Mouse (Mus musculus) embryonic facial prominence, embryonic 15.5 days (tissue): ENCODE measurements at regions not wholly inside any gene's neighbourhood (a gene's known extent, or its start where the extent isn't known, plus 50 kb on each side); places are given as distances from the start of the nearest gene placed in this dataset.

ENCODE experiments used
- ATAC-seq: fragments of 200-750 bp; cut with Nextera tagmentation; 2 replicates; pipeline ENCODE4 v1.8.0; 2017; ENCODE audit warnings: low read depth, moderate TSS enrichment; ENCODE audit not compliant: insufficient number of reproducible peaks, low FRiP score, low TSS enrichment
- H3K27ac ChIP-seq: fragments of 300-500 bp; sonication (generic); replicated peaks from 2 replicates; pipeline ENCODE4 v1.5.1; 2015; ENCODE audit warnings: mild to moderate bottlenecking, inconsistent platforms
- H3K27me3 ChIP-seq: fragments of 300-500 bp; sonication (generic); 2 replicates; pipeline ENCODE4 v1.6.1; 2015; ENCODE audit warnings: inconsistent platforms
- H3K36me3 ChIP-seq: fragments of 300-500 bp; sonication (generic); 2 replicates; pipeline ENCODE4 v1.6.1; 2015; ENCODE audit warnings: mild to moderate bottlenecking, inconsistent platforms
- H3K4me1 ChIP-seq: fragments of 300-500 bp; sonication (generic); 2 replicates; pipeline ENCODE4 v1.6.1; 2015; ENCODE audit warnings: inconsistent platforms
- H3K4me2 ChIP-seq: fragments of 300-500 bp; sonication (generic); replicated peaks from 2 replicates; pipeline ENCODE4 v1.6.1; 2015; ENCODE audit warnings: mild to moderate bottlenecking, inconsistent platforms
- H3K4me3 ChIP-seq: fragments of 300-500 bp; sonication (generic); replicated peaks from 2 replicates; pipeline ENCODE4 v1.5.1; 2015; ENCODE audit warnings: mild to moderate bottlenecking, inconsistent platforms
- H3K9ac ChIP-seq: fragments of 300-500 bp; sonication (generic); 2 replicates; pipeline ENCODE4 v1.6.1; 2015; ENCODE audit warnings: inconsistent platforms
- H3K9me3 ChIP-seq: fragments of 300-500 bp; sonication (generic); replicated peaks from 2 replicates; pipeline ENCODE4 v1.6.1; 2016; ENCODE audit warnings: inconsistent platforms
- WGBS: fragments of 180-500 bp; shearing (Covaris S2); methylation state at CpG from one replicate; pipeline ENCODE4 v1.1.7; 2015; 5-methylcytosine and 5-hydroxymethylcytosine counted together

- Histone ChIP-seq H3K4me3 (no peak overlapping the region), H3K9me3 (no peaks in the 10 kb centered on the region), H3K36me3 (no peaks in the 10 kb centered on the region), H3K4me2 (no peak overlapping the region), H3K27ac (0 out of 2 replicates have a peak overlapping the region, but pooled peaks have one; percentile 12), H3K4me1 (peaks cover 7% of the 10 kb centered on the region; the same call in 1 of the 2 replicates), H3K27me3 (no peaks in the 10 kb centered on the region), H3K9ac (no peak overlapping the region)
- 13% methylated on average over 5 of the region's 5 CpGs for WGBS
- peak; percentile 75 for ATAC-seq
These were observed 194.8 kb upstream of the Rack1 start for GRCm38 (mm10) chr11:48605223-48605824.

DNA sequence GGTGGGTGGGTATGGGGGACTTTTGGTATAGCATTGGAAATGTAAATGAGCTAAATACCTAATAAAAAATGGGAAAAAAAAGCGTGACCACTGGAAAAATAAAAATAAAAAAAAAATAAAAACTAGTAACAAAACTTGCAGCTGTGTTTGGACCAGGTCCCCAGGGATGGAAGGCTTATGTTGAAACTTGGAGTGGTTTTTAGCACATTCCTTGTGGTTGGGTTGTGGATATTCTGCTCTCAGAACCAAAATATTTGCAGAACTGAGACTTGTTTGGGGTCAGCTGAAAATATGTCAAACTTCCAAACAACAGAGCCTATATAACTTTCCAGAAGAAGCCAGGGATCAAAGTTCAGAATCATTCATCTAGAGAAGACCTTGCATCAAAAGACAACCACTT is 199.0 kb upstream of the Rack1 start:
- H3K9me3 ChIP-seq: no peaks in the 10 kb centered on the region
- 55% methylated on average over 1 of the region's 1 CpGs for WGBS
- no peaks in the 10 kb centered on the region for H3K27me3 ChIP-seq
- no peaks in the 10 kb centered on the region for H3K36me3 ChIP-seq
- ATAC-seq: no peak
- H3K4me2 ChIP-seq: no peak overlapping the region
- peaks cover 7% of the 10 kb centered on the region; the same call in 1 of the 2 replicates for H3K4me1 ChIP-seq
- no peak overlapping the region for H3K9ac ChIP-seq
- H3K27ac ChIP-seq: no peak overlapping the region
- H3K4me3 ChIP-seq: no peak overlapping the region

DNA sequence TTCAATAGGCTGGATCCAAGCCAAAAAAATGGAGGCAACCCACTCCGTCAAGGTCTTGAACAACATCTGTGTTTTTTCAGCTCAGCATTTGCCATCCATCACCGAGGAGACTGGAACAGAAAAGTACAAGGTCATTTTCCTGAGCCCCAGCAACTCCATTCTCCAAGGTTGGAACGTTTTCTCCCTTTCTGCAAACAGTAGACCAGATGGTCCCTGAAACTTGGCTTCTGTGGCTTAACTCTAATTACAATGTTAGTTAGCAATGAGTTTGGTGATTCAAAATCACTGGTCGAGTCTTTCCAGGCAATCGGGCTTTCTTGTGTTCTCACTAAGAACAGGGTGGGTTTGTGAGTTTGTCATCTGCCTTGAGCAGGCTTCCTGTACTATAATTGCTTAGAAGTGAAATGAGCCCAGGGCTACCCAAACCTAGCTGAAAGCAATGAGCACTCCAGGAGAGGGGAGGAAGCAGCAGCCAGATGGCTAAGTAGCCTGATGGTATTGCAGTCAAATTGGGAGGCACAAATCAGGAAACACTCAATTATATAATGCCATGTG is 200.5 kb upstream of the Rack1 start:
- Histone ChIP-seq H3K4me1 (no peaks in the 10 kb centered on the region), H3K9me3 (no peaks in the 10 kb centered on the region), H3K4me2 (no peak overlapping the region), H3K4me3 (no peak overlapping the region), H3K9ac (no peak overlapping the region), H3K36me3 (no peaks in the 10 kb centered on the region), H3K27me3 (no peaks in the 10 kb centered on the region), H3K27ac (no peak overlapping the region)
- 62% methylated on average over 5 of the region's 5 CpGs for WGBS
- no peak for ATAC-seq

- Histone ChIP-seq H3K4me2 (no peak overlapping the region), H3K9ac (no peak overlapping the region), H3K4me3 (no peak overlapping the region), H3K27me3 (no peaks in the 10 kb centered on the region), H3K4me1 (no peaks in the 10 kb centered on the region), H3K27ac (no peak overlapping the region), H3K36me3 (no peaks in the 10 kb centered on the region), H3K9me3 (no peaks in the 10 kb centered on the region)
- ATAC-seq: no peak
These were observed 201.1 kb upstream of the Rack1 start for GRCm38 (mm10) chr11:48599033-48599432.

GRCm38 (mm10) chr11:48594429-48594828 is 205.7 kb upstream of the Rack1 start:
- Histone ChIP-seq H3K4me1 (no peaks in the 10 kb centered on the region), H3K9ac (no peak overlapping the region), H3K4me3 (no peak overlapping the region), H3K27ac (no peak overlapping the region), H3K9me3 (no peaks in the 10 kb centered on the region), H3K27me3 (no peaks in the 10 kb centered on the region), H3K36me3 (no peaks in the 10 kb centered on the region), H3K4me2 (no peak overlapping the region)
- no peak for ATAC-seq
- WGBS: 19% methylated on average over 5 of the region's 5 CpGs

- Histone ChIP-seq H3K9ac (no peak overlapping the region), H3K4me1 (no peaks in the 10 kb centered on the region), H3K4me2 (no peak overlapping the region), H3K27me3 (no peaks in the 10 kb centered on the region), H3K4me3 (no peak overlapping the region), H3K27ac (no peak overlapping the region), H3K9me3 (no peaks in the 10 kb centered on the region), H3K36me3 (no peaks in the 10 kb centered on the region)
- 30% methylated on average over 9 of the region's 9 CpGs for WGBS
- no peak for ATAC-seq
These were observed 211.1 kb upstream of the Rack1 start for GRCm38 (mm10) chr11:48588833-48589649.

- H3K9ac ChIP-seq: no peak overlapping the region
- no peaks in the 10 kb centered on the region for H3K9me3 ChIP-seq
- ATAC-seq: no peak
- H3K4me3 ChIP-seq: no peak overlapping the region
- WGBS: 91% methylated on average over 3 of the region's 3 CpGs
- no peak overlapping the region for H3K4me2 ChIP-seq
- no peaks in the 10 kb centered on the region for H3K4me1 ChIP-seq
- no peak overlapping the region for H3K27ac ChIP-seq
- H3K27me3 ChIP-seq: no peaks in the 10 kb centered on the region
- H3K36me3 ChIP-seq: no peaks in the 10 kb centered on the region
These were observed 231.4 kb upstream of the Rack1 start for GRCm38 (mm10) chr11:48568769-48569168.

DNA sequence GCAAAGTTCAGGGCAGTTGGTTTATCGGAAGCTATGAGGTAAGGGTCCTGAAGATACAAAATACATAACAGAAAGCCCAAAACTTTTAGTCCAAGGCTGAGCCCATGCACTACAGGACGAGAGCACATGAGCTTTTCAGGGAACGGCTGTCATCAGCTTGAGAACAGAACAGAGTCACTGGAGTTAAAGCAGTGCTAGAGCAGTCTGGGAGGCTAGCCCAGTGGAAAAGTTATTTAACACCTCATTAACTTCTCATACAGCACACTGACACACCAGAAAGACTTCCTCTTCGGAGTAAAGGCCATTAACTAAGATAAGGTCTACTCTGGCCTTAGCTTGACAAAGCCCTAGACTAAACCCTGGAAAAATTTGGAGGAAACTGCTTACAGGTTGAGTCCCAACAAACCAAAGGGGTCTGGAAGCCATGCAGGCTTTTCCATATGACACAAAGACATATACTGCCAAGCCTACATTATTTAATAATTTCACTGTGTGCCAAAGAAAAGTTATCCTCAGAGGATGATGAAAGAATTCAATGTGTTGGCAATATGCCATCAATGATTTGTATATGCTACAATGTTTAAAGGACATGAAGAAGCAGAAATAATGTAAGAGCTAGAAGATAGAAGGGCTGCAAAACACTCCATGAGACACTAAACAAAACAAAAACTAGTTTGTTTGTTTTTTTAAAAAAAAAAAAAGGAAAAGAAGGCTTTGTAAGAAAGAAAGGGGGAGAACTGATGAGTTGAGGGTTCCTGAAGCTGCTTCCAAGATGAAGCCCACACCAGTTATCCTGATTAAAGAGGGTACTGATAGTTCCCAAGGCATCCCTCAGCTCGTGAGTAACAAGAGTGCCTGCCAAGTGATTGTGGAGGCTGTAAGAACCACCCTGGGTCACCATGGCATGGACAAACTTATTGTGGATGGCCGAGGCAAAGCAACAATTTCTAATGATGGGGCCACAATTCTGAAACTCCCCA is 232.3 kb upstream of the Rack1 start:
- no peak overlapping the region for H3K4me3 ChIP-seq
- H3K9me3 ChIP-seq: no peaks in the 10 kb centered on the region
- no peak overlapping the region for H3K9ac ChIP-seq
- ATAC-seq: no peak
- H3K4me2 ChIP-seq: no peak overlapping the region
- no peaks in the 10 kb centered on the region for H3K36me3 ChIP-seq
- whole genome bisulfite sequencing: 60% methylated on average over 6 of the region's 6 CpGs
- no peaks in the 10 kb centered on the region for H3K27me3 ChIP-seq
- H3K27ac ChIP-seq: no peak overlapping the region
- H3K4me1 ChIP-seq: no peaks in the 10 kb centered on the region

DNA sequence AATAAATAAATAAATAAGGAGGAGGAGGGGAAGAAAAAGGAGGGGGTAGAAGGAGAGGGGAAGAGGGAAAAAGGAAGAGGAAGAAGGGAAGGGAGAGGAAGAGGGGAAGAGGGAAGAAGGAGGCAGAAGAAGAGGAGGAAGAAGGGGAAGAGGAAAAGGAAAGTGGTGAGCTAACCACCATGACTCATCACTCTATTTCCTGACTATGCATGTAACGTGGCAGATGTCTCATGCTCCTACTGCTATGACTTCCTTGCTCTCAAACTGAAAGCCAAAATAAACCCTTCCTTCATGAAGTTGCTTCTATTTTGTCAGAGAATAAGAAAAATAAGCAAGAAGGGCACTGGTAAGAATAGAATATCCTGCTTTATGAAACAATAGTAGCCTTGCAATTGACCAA is 242.1 kb upstream of the Rack1 start:
- Histone ChIP-seq H3K4me2 (no peak overlapping the region), H3K4me3 (no peak overlapping the region), H3K9me3 (no peaks in the 10 kb centered on the region), H3K4me1 (no peaks in the 10 kb centered on the region), H3K36me3 (no peaks in the 10 kb centered on the region), H3K27ac (no peak overlapping the region), H3K27me3 (no peaks in the 10 kb centered on the region), H3K9ac (no peak overlapping the region)
- 71% methylated on average over 1 of the region's 1 CpGs for WGBS
- ATAC-seq: no peak

DNA sequence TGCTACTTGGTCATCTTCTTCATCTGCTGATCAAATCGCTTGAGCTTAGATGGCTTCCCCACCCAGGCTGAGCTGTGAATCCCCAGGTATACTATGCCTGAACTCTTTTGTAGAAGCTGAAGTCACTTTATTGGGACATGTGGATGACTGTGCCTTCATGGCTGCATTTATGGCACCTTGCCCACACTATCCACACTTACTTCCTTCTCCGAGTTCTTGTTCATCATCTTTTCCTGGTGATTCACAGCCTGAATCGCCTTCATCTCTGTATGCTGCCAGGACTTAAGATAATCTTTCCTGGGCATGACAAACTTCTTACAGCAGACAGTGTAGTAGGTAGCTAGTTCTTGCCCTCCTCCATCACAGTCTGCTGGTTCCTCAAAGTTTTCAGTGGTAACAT is 248.1 kb upstream of the Rack1 start:
- no peaks in the 10 kb centered on the region for H3K4me1 ChIP-seq
- no peak overlapping the region for H3K27ac ChIP-seq
- no peak overlapping the region for H3K4me2 ChIP-seq
- H3K9ac ChIP-seq: no peak overlapping the region
- ATAC-seq: no peak
- no peaks in the 10 kb centered on the region for H3K9me3 ChIP-seq
- H3K4me3 ChIP-seq: no peak overlapping the region
- WGBS: 89% methylated on average over 3 of the region's 3 CpGs
- H3K36me3 ChIP-seq: no peaks in the 10 kb centered on the region
- no peaks in the 10 kb centered on the region for H3K27me3 ChIP-seq

GRCm38 (mm10) chr11:48551201-48551600 is 248.9 kb upstream of the Rack1 start:
- H3K4me3 ChIP-seq: no peak overlapping the region
- no peaks in the 10 kb centered on the region for H3K4me1 ChIP-seq
- no peak for ATAC-seq
- no peaks in the 10 kb centered on the region for H3K9me3 ChIP-seq
- H3K27me3 ChIP-seq: no peaks in the 10 kb centered on the region
- 72% methylated on average over 2 of the region's 2 CpGs for WGBS
- H3K27ac ChIP-seq: no peak overlapping the region
- H3K4me2 ChIP-seq: no peak overlapping the region
- H3K36me3 ChIP-seq: no peaks in the 10 kb centered on the region
- H3K9ac ChIP-seq: no peak overlapping the region
